Mouse (Mus musculus) ES-E14 (cell line): ENCODE measurements around the gene Glrx5. TPM values are rescaled to one million over a fixed set of nuclear protein-coding genes. Genes with fewer than 3 reads are reported as not detected.

Experiments
- DNase-seq: peaks from one replicate; pipeline ENCODE4 v3.0.0-alpha.2; 2013; ENCODE audit warnings: low read depth, low spot score
- H3K27ac ChIP-seq: 2 replicates; pipeline ENCODE4 v1.5.1; 2012; ENCODE audit warnings: low read depth, mild to moderate bottlenecking, low read length, moderate library complexity, mixed read lengths; ENCODE audit not compliant: poor library complexity, insufficient read depth, severe bottlenecking
- H3K36me3 ChIP-seq: 2 replicates; pipeline ENCODE4 v1.6.1; 2012; ENCODE audit warnings: mild to moderate bottlenecking, low read length, moderate library complexity, mixed read lengths; ENCODE audit not compliant: control insufficient read depth, poor library complexity, insufficient read depth, severe bottlenecking
- H3K4me1 ChIP-seq, 2 experiments: fragments of 150-350 bp in 1 of 2; sonication (generic) in 1 of 2; 2 replicates each; pipeline ENCODE4 v1.6.1; 2012; ENCODE audit warnings: low read length in 2 of 2, mild to moderate bottlenecking in 1 of 2, mixed read lengths in 1 of 2; ENCODE audit not compliant: control insufficient read depth in 2 of 2, insufficient read depth in 2 of 2, poor library complexity in 1 of 2
- H3K4me3 ChIP-seq, 2 experiments: fragments of 150-350 bp in 1 of 2; sonication (generic) in 1 of 2; 2 replicates each; pipeline ENCODE4 v1.5.1; 2012; ENCODE audit warnings: low read length in 2 of 2, low read depth in 1 of 2, mild to moderate bottlenecking in 1 of 2, mixed read lengths in 1 of 2; ENCODE audit not compliant: insufficient read depth in 1 of 2, poor library complexity in 1 of 2, severe bottlenecking in 1 of 2
- H3K9ac ChIP-seq: 2 replicates; pipeline ENCODE4 v1.6.1; 2012; ENCODE audit warnings: low read depth, mild to moderate bottlenecking, low read length, mixed read lengths; ENCODE audit not compliant: poor library complexity, insufficient read depth, severe bottlenecking
- H3K9me3 ChIP-seq: fragments of 150-350 bp; sonication (generic); 2 replicates; pipeline ENCODE4 v1.6.1; 2012; ENCODE audit warnings: low read depth, mild to moderate bottlenecking, low read length; ENCODE audit not compliant: control insufficient read depth, insufficient read depth
- CHD2 ChIP-seq: IDR thresholded peaks from 2 replicates; pipeline ENCODE4 v1.6.1; 2014; ENCODE audit warnings: mild to moderate bottlenecking, low read depth, low read length, inconsistent platforms
- HCFC1 ChIP-seq: IDR thresholded peaks from 2 replicates; pipeline ENCODE4 v1.6.1; 2012; ENCODE audit warnings: low read length, inconsistent platforms, borderline replicate concordance; ENCODE audit not compliant: insufficient read depth
- MAFK ChIP-seq: IDR thresholded peaks from 2 replicates; pipeline ENCODE4 v1.6.1; 2014; ENCODE audit warnings: mild to moderate bottlenecking, low read depth, low read length, inconsistent platforms; ENCODE audit not compliant: insufficient read depth
- ZC3H11A ChIP-seq: IDR thresholded peaks from 2 replicates; pipeline ENCODE4 v1.6.1; 2012; ENCODE audit warnings: low read depth, mild to moderate bottlenecking, inconsistent platforms, low read length, borderline replicate concordance
- ZNF384 ChIP-seq: IDR thresholded peaks from 2 replicates; pipeline ENCODE4 v1.6.1; 2012; ENCODE audit warnings: low read depth, low read length, inconsistent platforms
- in situ Hi-C, 2 experiments: fragments of 600-800 bp; cut with MboI; formaldehyde crosslinking; loops; one replicate each; pipeline ENCODE4 v1.15.1; 2025; ENCODE audit warnings: low sequenced_read_pairs in 2 of 2, inconsistent platforms in 1 of 2; ENCODE audit not compliant: unreplicated experiment in 2 of 2
- total RNA-seq: library from RNA; depleted of rRNA; stranded (reverse); fragments of 300-350 nt; gene quantifications from 2 replicates; pipeline ENCODE4 v1.2.3, GENCODE M21; 2012

Glrx5 gene
- total RNA-seq, 1 experiment = 39.4 TPM

- H3K9me3 ChIP-seq = no peaks in the 10 kb centered on the region
- no peak for DNase-seq
- no peak overlapping the region for H3K27ac ChIP-seq
- TF ChIP-seq MAFK (no peak), ZNF384 (no peak), CHD2 (no peak), ZC3H11A (no peak), HCFC1 (no peak)
- no peak overlapping the region for H3K9ac ChIP-seq
- H3K36me3 ChIP-seq = no peaks in the 10 kb centered on the region
- in situ Hi-C loops = no loop called here
- no peak overlapping the region for H3K4me3 ChIP-seq
- H3K4me1 ChIP-seq = peaks cover 2 to 13% of the 10 kb centered on the region in 2 experiments; a peak in 2 of 4 replicates
These were observed 15.8 kb upstream of the Glrx5 start for GRCm38 (mm10) chr12:105016639-105017038.

- DNase-seq = no peak
- H3K4me1 ChIP-seq = peaks cover 5 to 24% of the 10 kb centered on the region in 2 experiments; a peak in 2 of 4 replicates
- H3K27ac ChIP-seq = no peak overlapping the region
- H3K9ac ChIP-seq = no peak overlapping the region
- in situ Hi-C loops = loop anchor here in 1 of 2 experiments (10.0 kb wide), 1 partner anchor 65 kb away; no protein-coding TSS in a partner anchor
- H3K4me3 ChIP-seq = no peak overlapping the region
- H3K9me3 ChIP-seq = no peaks in the 10 kb centered on the region
- no peaks in the 10 kb centered on the region for H3K36me3 ChIP-seq
- no peak for TF ChIP-seq HCFC1
- TF ChIP-seq MAFK = no peak
- TF ChIP-seq CHD2 = no peak
- no peak for TF ChIP-seq ZC3H11A
- TF ChIP-seq ZNF384 = no peak
These were observed 12.9 kb upstream of the Glrx5 start for GRCm38 (mm10) chr12:105019359-105020219.

- in situ Hi-C loops = loop anchor here in 1 of 2 experiments (10.0 kb wide), 1 partner anchor 67 kb away; no protein-coding TSS in a partner anchor
- H3K36me3 ChIP-seq = no peaks in the 10 kb centered on the region
- no peak for DNase-seq
These were observed 10.9 kb upstream of the Glrx5 start for GRCm38 (mm10) chr12:105021441-105022069.

GRCm38 (mm10) chr12:105022141-105022540 is 10.3 kb upstream of the Glrx5 start:
- in situ Hi-C loops = loop anchor here in 1 of 2 experiments (10.0 kb wide), 1 partner anchor 67 kb away; no protein-coding TSS in a partner anchor
- peak overlapping the region; percentile 14; the same call in 1 of the 2 replicates for H3K9ac ChIP-seq

More at GRCm38 (mm10) chr12:105021441-105022069, 10.9 kb upstream of the Glrx5 start:
- Histone ChIP-seq H3K4me3 (no peak overlapping the region), H3K27ac (no peak overlapping the region), H3K9ac (peak overlapping the region; percentile 14; the same call in 1 of the 2 replicates), H3K4me1 (peaks cover 5 to 24% of the 10 kb centered on the region in 2 experiments; a peak in 2 of 4 replicates), H3K9me3 (no peaks in the 10 kb centered on the region)
- TF ChIP-seq ZNF384 (no peak), HCFC1 (no peak), ZC3H11A (no peak), CHD2 (no peak), MAFK (no peak)

More at GRCm38 (mm10) chr12:105022141-105022540, 10.3 kb upstream of the Glrx5 start:
- Histone ChIP-seq H3K36me3 (no peaks in the 10 kb centered on the region), H3K4me3 (peak overlapping the region in 1 of 2 experiments; percentile 40; a peak in 1 of 4 replicates), H3K27ac (no peak overlapping the region), H3K4me1 (peaks cover 5 to 24% of the 10 kb centered on the region in 2 experiments; a peak in 2 of 4 replicates), H3K9me3 (no peaks in the 10 kb centered on the region)
- no peak for TF ChIP-seq MAFK
- no peak for TF ChIP-seq ZC3H11A
- TF ChIP-seq ZNF384 = no peak
- no peak for TF ChIP-seq HCFC1
- no peak for TF ChIP-seq CHD2
- DNase-seq = no peak
